Mouse (Mus musculus) heart, adult 2 months (tissue): Measurements from ENCODE around the gene Hdac9. TPM values are rescaled to one million over a fixed set of nuclear protein-coding genes. Genes with fewer than 3 reads are reported as not detected.
A peak's percentile ranks its signal among the peaks of the same experiment; 100 is the strongest.

Experiments
- DNase-seq, 2 experiments: peaks; one replicate each; pipeline ENCODE4 v3.0.0; 2021
- H3K27ac ChIP-seq: fragments of 200-600 bp; 2 replicates; pipeline ENCODE4 v1.8.1; 2022
- H3K27me3 ChIP-seq: fragments of 200-500 bp; 2 replicates; pipeline ENCODE4 v1.6.1; 2012; ENCODE audit warnings: mild to moderate bottlenecking, low read length, inconsistent platforms, mixed read lengths; ENCODE audit not compliant: control insufficient read depth, insufficient read depth
- H3K36me3 ChIP-seq: fragments of 200-500 bp; 2 replicates; pipeline ENCODE4 v1.6.1; 2012; ENCODE audit warnings: low read length, inconsistent platforms; ENCODE audit not compliant: control insufficient read depth, insufficient read depth
- H3K4me1 ChIP-seq: fragments of 200-500 bp; 2 replicates; pipeline ENCODE4 v1.6.1; 2011; ENCODE audit warnings: low read length; ENCODE audit not compliant: control insufficient read depth, insufficient read depth
- H3K4me3 ChIP-seq: fragments of 200-600 bp; 2 replicates; pipeline ENCODE4 v1.8.1; 2022
- H3K79me2 ChIP-seq: fragments of 200-500 bp; replicated peaks from 2 replicates; pipeline ENCODE4 v1.6.1; 2012; ENCODE audit warnings: mild to moderate bottlenecking, inconsistent platforms, low read length, moderate library complexity, mixed read lengths; ENCODE audit not compliant: control insufficient read depth, insufficient read depth
- H3K9ac ChIP-seq: fragments of 200-500 bp; 2 replicates; pipeline ENCODE4 v1.6.1; 2012; ENCODE audit warnings: low read depth, mild to moderate bottlenecking, control low read depth, inconsistent platforms, low read length, mixed read lengths
- CTCF ChIP-seq: fragments of 200-600 bp; IDR thresholded peaks from 2 replicates; pipeline ENCODE4 v1.8.1; 2022; ENCODE audit warnings: antibody characterized with exemption, mild to moderate bottlenecking, moderate library complexity
- EP300 ChIP-seq: fragments of 200-500 bp; IDR thresholded peaks from 2 replicates; pipeline ENCODE4 v1.6.1; 2011; ENCODE audit warnings: low read depth, low read length, control low read depth; ENCODE audit not compliant: insufficient read depth
- POLR2A ChIP-seq: fragments of 200-500 bp; IDR thresholded peaks from 2 replicates; pipeline ENCODE4 v1.6.1; 2011; ENCODE audit warnings: mild to moderate bottlenecking, low read depth, low read length, control low read depth; ENCODE audit not compliant: insufficient read depth
- WGBS: fragments of 180-500 bp; shearing (Covaris S2); methylation state at CpG from one replicate; pipeline ENCODE4 v1.1.7; 2018; 5-methylcytosine and 5-hydroxymethylcytosine counted together
- intact Hi-C: fragments of 180-260 bp; cut with DNase I; formaldehyde crosslinking; loops from one replicate; pipeline ENCODE4 v1.15.1; 2025
- polyA plus RNA-seq: library from polyadenylated mRNA; depleted of rRNA; stranded (reverse); fragments of >200 nt; gene quantifications from 2 replicates; pipeline ENCODE4 v1.2.3, GENCODE M21; 2012
- total RNA-seq, 2 experiments: library from RNA; stranded (reverse); gene quantifications; 2 replicates each; pipeline ENCODE4 v1.2.3; 2021

The Hdac9 gene
- total and polyA plus RNA-seq, 3 experiments = 10.8 to 19.9 (median 18.8) TPM

- TF ChIP-seq POLR2A = no peak
- TF ChIP-seq CTCF = no peak
- TF ChIP-seq EP300 = no peak
- Histone ChIP-seq H3K27me3 (no peaks in the 10 kb centered on the region; the same call in 1 of the 2 replicates), H3K9ac (peak overlapping the region; percentile 83), H3K4me3 (peak overlapping the region; percentile 66), H3K27ac (no peak overlapping the region), H3K79me2 (no peaks in the 10 kb centered on the region), H3K36me3 (no peaks in the 10 kb centered on the region), H3K4me1 (no peaks in the 10 kb centered on the region)
- 5% methylated on average over 10 of the region's 10 CpGs for WGBS
- intact Hi-C loops = loop anchor here (5.0 kb wide), 3 partner anchors 69 to 244 kb away; no protein-coding TSS in a partner anchor
- DNase-seq = no peak
Observed at GRCm38 (mm10) chr12:34906376-34906703, 10.6 kb downstream of the Hdac9 start.

- Histone ChIP-seq H3K4me1 (no peaks in the 10 kb centered on the region), H3K36me3 (no peaks in the 10 kb centered on the region), H3K9ac (no peak overlapping the region), H3K79me2 (no peaks in the 10 kb centered on the region), H3K4me3 (no peak overlapping the region), H3K27ac (no peak overlapping the region), H3K27me3 (no peaks in the 10 kb centered on the region)
- 88% methylated on average over 8 of the region's 8 CpGs for WGBS
- intact Hi-C loops = no loop called here
- no peak for TF ChIP-seq POLR2A
- TF ChIP-seq EP300 = no peak
- no peak for TF ChIP-seq CTCF
- DNase-seq = no peak
Observed at GRCm38 (mm10) chr12:34900241-34900640, 16.7 kb downstream of the Hdac9 start.

GRCm38 (mm10) chr12:34894867-34895266 is 22.0 kb downstream of the Hdac9 start:
- 73% methylated on average over 5 of the region's 5 CpGs for WGBS
- intact Hi-C loops = no loop called here
- DNase-seq = no peak
- no peak overlapping the region for H3K4me3 ChIP-seq
- no peak overlapping the region for H3K27ac ChIP-seq
- H3K27me3 ChIP-seq = no peaks in the 10 kb centered on the region
- no peaks in the 10 kb centered on the region for H3K36me3 ChIP-seq
- no peak overlapping the region for H3K9ac ChIP-seq
- no peaks in the 10 kb centered on the region for H3K79me2 ChIP-seq
- no peaks in the 10 kb centered on the region for H3K4me1 ChIP-seq
- TF ChIP-seq CTCF = peak; percentile 21
- TF ChIP-seq EP300 = no peak
- no peak for TF ChIP-seq POLR2A

GRCm38 (mm10) chr12:34888694-34889093 is 28.2 kb downstream of the Hdac9 start:
- no peak overlapping the region for H3K27ac ChIP-seq
- intact Hi-C loops = no loop called here
- no peak overlapping the region for H3K9ac ChIP-seq
- DNase-seq = no peak
- H3K79me2 ChIP-seq = no peaks in the 10 kb centered on the region
- no peaks in the 10 kb centered on the region for H3K4me1 ChIP-seq
- H3K36me3 ChIP-seq = no peaks in the 10 kb centered on the region
- H3K4me3 ChIP-seq = no peak overlapping the region
- no peaks in the 10 kb centered on the region for H3K27me3 ChIP-seq
- 63% methylated on average over 4 of the region's 4 CpGs for WGBS
- TF ChIP-seq CTCF (no peak), POLR2A (no peak), EP300 (no peak)

GRCm38 (mm10) chr12:34874926-34875325 is 42.0 kb downstream of the Hdac9 start:
- no peak overlapping the region for H3K4me3 ChIP-seq
- intact Hi-C loops = no loop called here
- H3K9ac ChIP-seq = no peak overlapping the region
- H3K36me3 ChIP-seq = no peaks in the 10 kb centered on the region
- no peak for DNase-seq
- no peaks in the 10 kb centered on the region for H3K79me2 ChIP-seq
- no peaks in the 10 kb centered on the region; the same call in 1 of the 2 replicates for H3K27me3 ChIP-seq
- 74% methylated on average over 2 of the region's 2 CpGs for WGBS
- no peak for TF ChIP-seq CTCF
- TF ChIP-seq POLR2A = no peak
- TF ChIP-seq EP300 = no peak
- H3K4me1 ChIP-seq = no peaks in the 10 kb centered on the region
- no peak overlapping the region for H3K27ac ChIP-seq

GRCm38 (mm10) chr12:34871028-34871427 is 45.9 kb downstream of the Hdac9 start:
- WGBS = 79% methylated on average over 7 of the region's 7 CpGs
- no peak for TF ChIP-seq POLR2A
- no peak for TF ChIP-seq EP300
- no peak for TF ChIP-seq CTCF
- no peaks in the 10 kb centered on the region for H3K79me2 ChIP-seq
- H3K4me1 ChIP-seq = no peaks in the 10 kb centered on the region
- no peak overlapping the region for H3K4me3 ChIP-seq
- H3K27me3 ChIP-seq = no peaks in the 10 kb centered on the region
- H3K36me3 ChIP-seq = no peaks in the 10 kb centered on the region
- H3K27ac ChIP-seq = no peak overlapping the region
- intact Hi-C loops = no loop called here
- H3K9ac ChIP-seq = no peak overlapping the region
- no peak for DNase-seq
